Mouse (Mus musculus) forebrain, embryonic 14.5 days (tissue): ENCODE results near the gene Ctu2. TPM values are rescaled to one million over a fixed set of nuclear protein-coding genes. Genes with fewer than 3 reads are reported as not detected.
A peak's percentile ranks its signal among the peaks of the same experiment; 100 is the strongest.

Experiments used
- ATAC-seq: fragments of 200-750 bp; cut with Nextera tagmentation; 2 replicates; pipeline ENCODE4 v1.8.0; 2017; ENCODE audit warnings: mild to moderate bottlenecking, moderate library complexity
- DNase-seq: peaks from one replicate; pipeline ENCODE4 v3.0.0-alpha.2; 2015; ENCODE audit warnings: low spot score
- H3K27ac ChIP-seq: fragments of 300-500 bp; sonication (generic); 2 replicates; pipeline ENCODE4 v1.5.1; 2014; ENCODE audit warnings: low read depth, mild to moderate bottlenecking, control low read depth, low read length, moderate library complexity
- H3K27me3 ChIP-seq: fragments of 300-500 bp; sonication (generic); replicated peaks from 2 replicates; pipeline ENCODE4 v1.6.1; 2014; ENCODE audit warnings: low read length, control low read depth, mixed read lengths; ENCODE audit not compliant: control insufficient read depth, insufficient read depth
- H3K36me3 ChIP-seq: fragments of 300-500 bp; sonication (generic); 2 replicates; pipeline ENCODE4 v1.6.1; 2014; ENCODE audit warnings: low read length, control low read depth; ENCODE audit not compliant: control insufficient read depth, insufficient read depth
- H3K4me1 ChIP-seq: fragments of 300-500 bp; sonication (generic); 2 replicates; pipeline ENCODE4 v1.6.1; 2014; ENCODE audit warnings: antibody characterized with exemption, low read length, control low read depth; ENCODE audit not compliant: control insufficient read depth, insufficient read depth
- H3K4me2 ChIP-seq: fragments of 300-500 bp; sonication (generic); 2 replicates; pipeline ENCODE4 v1.6.1; 2014; ENCODE audit warnings: mild to moderate bottlenecking, control low read depth, low read length
- H3K4me3 ChIP-seq: fragments of 300-500 bp; sonication (generic); 2 replicates; pipeline ENCODE4 v1.5.1; 2014; ENCODE audit warnings: low read depth, low read length, control low read depth
- H3K9ac ChIP-seq: fragments of 300-500 bp; sonication (generic); 2 replicates; pipeline ENCODE4 v1.6.1; 2014; ENCODE audit warnings: mild to moderate bottlenecking, low read length, control low read depth, moderate library complexity
- H3K9me3 ChIP-seq: fragments of 300-500 bp; sonication (generic); replicated peaks from 2 replicates; pipeline ENCODE4 v1.6.1; 2016; ENCODE audit warnings: low read length, control low read depth, mixed read lengths; ENCODE audit not compliant: control insufficient read depth
- WGBS: fragments of 180-500 bp; shearing (Covaris S2); extraction: QIAGEN DNeasy Blood & Tissue Kit; methylation state at CpG from one replicate; pipeline ENCODE4 v1.1.7; 2014; 5-methylcytosine and 5-hydroxymethylcytosine counted together
- polyA plus RNA-seq: library from polyadenylated mRNA; unstranded; fragments of >200 nt; fragmentation: Nextera tagmentation; extraction: Ambion mirVana; gene quantifications from 2 replicates; pipeline ENCODE4 v1.2.1, GENCODE M21; 2014

The Ctu2 gene
- polyA plus RNA-seq, 1 experiment from 2014 or later = 81.3 TPM

GRCm38 (mm10) chr8:122459990-122460389, 16.0 kb upstream of the Ctu2 start:
- Histone ChIP-seq H3K27me3 (peaks cover 38% of the 10 kb centered on the region), H3K4me3 (peak overlapping the region; percentile 26; the same call in 1 of the 2 replicates), H3K4me2 (peak overlapping the region; percentile 56), H3K36me3 (no peaks in the 10 kb centered on the region), H3K9me3 (no peaks in the 10 kb centered on the region), H3K4me1 (peaks cover 6% of the 10 kb centered on the region; the same call in 1 of the 2 replicates), H3K27ac (no peak overlapping the region), H3K9ac (no peak overlapping the region)
- no peak for DNase-seq
- WGBS = 30% methylated on average over 7 of the region's 7 CpGs
- no peak for ATAC-seq

- Histone ChIP-seq H3K36me3 (peaks cover 7% of the 10 kb centered on the region; the same call in 1 of the 2 replicates), H3K4me3 (peak within 1 kb of the TSS; percentile 26), H3K4me2 (peak within 1 kb of the TSS; percentile 56), H3K27ac (no peak within 1 kb of the TSS), H3K4me1 (peaks cover 6% of the 10 kb centered on the region; the same call in 1 of the 2 replicates), H3K9ac (peak within 1 kb of the TSS; percentile 51; the same call in 1 of the 2 replicates), H3K27me3 (peaks cover 38% of the 10 kb centered on the region), H3K9me3 (no peaks in the 10 kb centered on the region)
- peak; percentile 23 for DNase-seq
- ATAC-seq = peak; percentile 70
- 2% methylated on average over 48 of the region's 56 CpGs for WGBS
These were observed 15.1 kb upstream of the Ctu2 start, which contains the start of gene Snai3 for GRCm38 (mm10) chr8:122460524-122461472. Snai3 (minus strand) TSS chr8:122460733.

- WGBS = 58% methylated on average over 11 of the region's 11 CpGs
- no peak for DNase-seq
- peaks cover 38% of the 10 kb centered on the region for H3K27me3 ChIP-seq
These were observed 14.3 kb upstream of the Ctu2 start for GRCm38 (mm10) chr8:122461473-122462148.

GRCm38 (mm10) chr8:122462510-122462909, 13.4 kb upstream of the Ctu2 start:
- Histone ChIP-seq H3K9me3 (no peaks in the 10 kb centered on the region), H3K36me3 (peaks cover 21% of the 10 kb centered on the region), H3K4me2 (no peak overlapping the region), H3K9ac (no peak overlapping the region), H3K4me3 (no peak overlapping the region), H3K4me1 (peaks cover 6% of the 10 kb centered on the region; the same call in 1 of the 2 replicates), H3K27ac (no peak overlapping the region), H3K27me3 (peaks cover 38% of the 10 kb centered on the region)
- DNase-seq = no peak
- WGBS = 74% methylated on average over 8 of the region's 8 CpGs
- no peak for ATAC-seq

More at GRCm38 (mm10) chr8:122461473-122462148, 14.3 kb upstream of the Ctu2 start:
- H3K9ac ChIP-seq = no peak overlapping the region
- no peaks in the 10 kb centered on the region for H3K9me3 ChIP-seq
- ATAC-seq = no peak
- no peak overlapping the region for H3K4me3 ChIP-seq
- no peak overlapping the region for H3K27ac ChIP-seq
- peaks cover 15% of the 10 kb centered on the region for H3K36me3 ChIP-seq
- H3K4me2 ChIP-seq = no peak overlapping the region
- H3K4me1 ChIP-seq = peaks cover 6% of the 10 kb centered on the region; the same call in 1 of the 2 replicates

GRCm38 (mm10) chr8:122463651-122464640, 12.0 kb upstream of the Ctu2 start:
- H3K9me3 ChIP-seq = no peaks in the 10 kb centered on the region
- WGBS = 74% methylated on average over 12 of the region's 12 CpGs
- no peak overlapping the region for H3K4me3 ChIP-seq
- peaks cover 38% of the 10 kb centered on the region for H3K27me3 ChIP-seq
- H3K9ac ChIP-seq = no peak overlapping the region
- no peak overlapping the region for H3K27ac ChIP-seq
- DNase-seq = no peak
- ATAC-seq = no peak
- peaks cover 6% of the 10 kb centered on the region; the same call in 1 of the 2 replicates for H3K4me1 ChIP-seq
- H3K36me3 ChIP-seq = peaks cover 30% of the 10 kb centered on the region
- H3K4me2 ChIP-seq = no peak overlapping the region

- ATAC-seq = no peak
- H3K4me1 ChIP-seq = peaks cover 6% of the 10 kb centered on the region; the same call in 1 of the 2 replicates
- H3K9me3 ChIP-seq = no peaks in the 10 kb centered on the region
- H3K36me3 ChIP-seq = peaks cover 34% of the 10 kb centered on the region
- no peak overlapping the region for H3K4me3 ChIP-seq
- no peak overlapping the region for H3K9ac ChIP-seq
- H3K27ac ChIP-seq = no peak overlapping the region
- H3K4me2 ChIP-seq = no peak overlapping the region
- no peak for DNase-seq
- H3K27me3 ChIP-seq = peaks cover 30% of the 10 kb centered on the region
- 79% methylated on average over 7 of the region's 7 CpGs for WGBS
These were observed 11.0 kb upstream of the Ctu2 start for GRCm38 (mm10) chr8:122464985-122465384.

- 94% methylated on average over 13 of the region's 13 CpGs for WGBS
- Histone ChIP-seq H3K9me3 (no peaks in the 10 kb centered on the region), H3K9ac (no peak overlapping the region), H3K27me3 (0 out of 2 replicates have a peak, but pooled peaks cover 2% of the 10 kb centered on the region), H3K27ac (no peak overlapping the region), H3K4me1 (no peaks in the 10 kb centered on the region), H3K36me3 (peaks cover 38% of the 10 kb centered on the region), H3K4me3 (no peak overlapping the region), H3K4me2 (no peak overlapping the region)
- DNase-seq (no peak), ATAC-seq (no peak)
These were observed 8.1 kb upstream of the Ctu2 start for GRCm38 (mm10) chr8:122467816-122468215.

- H3K27ac ChIP-seq = no peak overlapping the region
- H3K4me1 ChIP-seq = no peaks in the 10 kb centered on the region
- peaks cover 50% of the 10 kb centered on the region for H3K36me3 ChIP-seq
- 82% methylated on average over 6 of the region's 6 CpGs for WGBS
- DNase-seq = no peak
- no peaks in the 10 kb centered on the region for H3K9me3 ChIP-seq
- no peak overlapping the region for H3K4me3 ChIP-seq
- H3K9ac ChIP-seq = no peak overlapping the region
- no peaks in the 10 kb centered on the region for H3K27me3 ChIP-seq
- H3K4me2 ChIP-seq = no peak overlapping the region
- no peak for ATAC-seq
These were observed 6.5 kb upstream of the Ctu2 start for GRCm38 (mm10) chr8:122469407-122469806.
